Mouse (Mus musculus): ENCODE measurements at regions not wholly inside any gene's neighbourhood (a gene's known extent, or its start where the extent isn't known, plus 50 kb on each side); places are given as distances from the start of the nearest gene placed in this dataset.

DNA sequence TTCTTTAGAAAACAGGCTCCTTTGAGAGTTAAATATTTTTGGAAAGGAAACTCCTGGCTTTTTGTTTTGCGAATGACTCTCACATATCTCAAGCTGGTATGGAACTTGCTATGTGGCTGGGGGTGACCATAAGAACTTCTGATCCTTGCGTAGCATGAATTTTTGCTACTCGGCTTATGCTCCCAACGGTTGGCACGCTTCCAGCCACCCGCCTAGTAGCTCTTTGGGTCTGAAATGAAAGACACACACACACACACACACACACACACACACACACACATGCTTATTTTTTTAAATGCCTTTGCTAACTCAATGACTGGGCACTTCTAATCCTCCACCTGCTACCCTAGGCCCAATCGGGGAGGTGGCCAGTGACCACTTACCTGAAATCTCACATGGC lies 180.3 kb upstream of the Stac start:
- TF ChIP-seq POLR2A (IDR thresholded peaks at IDR 0.05; ENCODE audit: borderline replicate concordance, control insufficient read depth, low read depth, low read length) (no peak), CTCF (IDR thresholded peaks at IDR 0.05; ENCODE audit: control insufficient read depth, insufficient read depth, low read length) (no peak)

Measured in bone marrow, adult 2 months (tissue).